Mouse (Mus musculus): Measurements from ENCODE around the gene Foxo6. TPM values are rescaled to one million over a fixed set of nuclear protein-coding genes. Genes with fewer than 3 reads are reported as not detected.
A peak's percentile ranks its signal among the peaks of the same experiment; 100 is the strongest.

The Foxo6 gene
- total and polyA plus RNA-seq, 3 experiments, result not detected

GRCm38 (mm10) chr4:120271208-120271607 lies 15.9 kb downstream of the Foxo6 start:
- no peak for TF ChIP-seq TAL1 (conservative IDR thresholded peaks at IDR 0.05; ENCODE audit: low read depth, low read length)
- no peak for TF ChIP-seq CTCF (IDR thresholded peaks at IDR 0.05; ENCODE audit: low read depth, low read length)
- TF ChIP-seq GATA2 (IDR thresholded peaks at IDR 0.05; ENCODE audit: borderline replicate concordance, low read depth, low read length), result no peak
- no peak for TF ChIP-seq GATA1 (IDR thresholded peaks at IDR 0.05; ENCODE audit: borderline replicate concordance, low read length)
- no peak for TF ChIP-seq POLR2AphosphoS5 (IDR thresholded peaks at IDR 0.05; ENCODE audit: insufficient replicate concordance, low read depth, low read length)
- no peak for DNase-seq (ENCODE audit: low spot score)
- Histone ChIP-seq H3K36me3 (replicated peaks) (no peaks in the 10 kb centered on the region), H3K27me3 (ENCODE audit: insufficient read depth, low read length) (no peaks in the 10 kb centered on the region; the same call in 1 of the 2 replicates), H3K9me3 (replicated peaks) (peaks cover 89% of the 10 kb centered on the region), H3K4me1 (ENCODE audit: insufficient read depth, low read depth, low read length) (no peaks in the 10 kb centered on the region), H3K4me3 (ENCODE audit: low read depth, low read length) (no peak overlapping the region)
- no peak for ATAC-seq (ENCODE audit: extremely low read depth, insufficient number of reproducible peaks, low FRiP score, poor library complexity, severe bottlenecking)

- ATAC-seq (ENCODE audit: extremely low read depth, insufficient number of reproducible peaks, low FRiP score, poor library complexity, severe bottlenecking) (no peak), DNase-seq (ENCODE audit: low spot score) (no peak)
- Histone ChIP-seq H3K4me1 (ENCODE audit: insufficient read depth, low read depth, low read length) (no peaks in the 10 kb centered on the region), H3K27me3 (ENCODE audit: insufficient read depth, low read length) (no peaks in the 10 kb centered on the region; the same call in 1 of the 2 replicates), H3K36me3 (replicated peaks) (no peaks in the 10 kb centered on the region), H3K4me3 (ENCODE audit: low read depth, low read length) (no peak overlapping the region), H3K9me3 (replicated peaks) (peaks cover 86% of the 10 kb centered on the region)
- TF ChIP-seq GATA1 (IDR thresholded peaks at IDR 0.05; ENCODE audit: borderline replicate concordance, low read length) (no peak), GATA2 (IDR thresholded peaks at IDR 0.05; ENCODE audit: borderline replicate concordance, low read depth, low read length) (no peak), CTCF (IDR thresholded peaks at IDR 0.05; ENCODE audit: low read depth, low read length) (no peak), POLR2AphosphoS5 (IDR thresholded peaks at IDR 0.05; ENCODE audit: insufficient replicate concordance, low read depth, low read length) (no peak), TAL1 (conservative IDR thresholded peaks at IDR 0.05; ENCODE audit: low read depth, low read length) (no peak)
Measured at GRCm38 (mm10) chr4:120270937-120271199, 16.3 kb downstream of the Foxo6 start.

- Histone ChIP-seq H3K27me3 (ENCODE audit: insufficient read depth, low read length) (no peaks in the 10 kb centered on the region; the same call in 1 of the 2 replicates), H3K4me1 (ENCODE audit: insufficient read depth, low read depth, low read length) (no peaks in the 10 kb centered on the region), H3K4me3 (ENCODE audit: low read depth, low read length) (no peak overlapping the region), H3K9me3 (replicated peaks) (peaks cover 84% of the 10 kb centered on the region), H3K36me3 (replicated peaks) (no peaks in the 10 kb centered on the region)
- ATAC-seq (ENCODE audit: extremely low read depth, insufficient number of reproducible peaks, low FRiP score, poor library complexity, severe bottlenecking), result no peak
- no peak for TF ChIP-seq POLR2AphosphoS5 (IDR thresholded peaks at IDR 0.05; ENCODE audit: insufficient replicate concordance, low read depth, low read length)
- DNase-seq (ENCODE audit: low spot score), result no peak
Measured at GRCm38 (mm10) chr4:120270148-120270936, 16.8 kb downstream of the Foxo6 start.

GRCm38 (mm10) chr4:120269426-120269825 lies 17.7 kb downstream of the Foxo6 start:
- Histone ChIP-seq H3K27me3 (ENCODE audit: insufficient read depth, low read length) (no peaks in the 10 kb centered on the region; the same call in 1 of the 2 replicates), H3K9me3 (replicated peaks) (peaks cover 83% of the 10 kb centered on the region)

GRCm38 (mm10) chr4:120268214-120269061 lies 18.7 kb downstream of the Foxo6 start:
- Histone ChIP-seq H3K36me3 (replicated peaks) (no peaks in the 10 kb centered on the region), H3K4me3 (ENCODE audit: low read depth, low read length) (peak overlapping the region; percentile 33; the same call in 1 of the 2 replicates)
- no peak for ATAC-seq (ENCODE audit: extremely low read depth, insufficient number of reproducible peaks, low FRiP score, poor library complexity, severe bottlenecking)

More at GRCm38 (mm10) chr4:120269426-120269825, 17.7 kb downstream of the Foxo6 start:
- Histone ChIP-seq H3K4me1 (ENCODE audit: insufficient read depth, low read depth, low read length) (no peaks in the 10 kb centered on the region), H3K4me3 (ENCODE audit: low read depth, low read length) (no peak overlapping the region), H3K36me3 (replicated peaks) (no peaks in the 10 kb centered on the region)
- no peak for DNase-seq (ENCODE audit: low spot score)
- no peak for TF ChIP-seq GATA2 (IDR thresholded peaks at IDR 0.05; ENCODE audit: borderline replicate concordance, low read depth, low read length)
- no peak for TF ChIP-seq CTCF (IDR thresholded peaks at IDR 0.05; ENCODE audit: low read depth, low read length)
- TF ChIP-seq POLR2AphosphoS5 (IDR thresholded peaks at IDR 0.05; ENCODE audit: insufficient replicate concordance, low read depth, low read length), result no peak
- no peak for TF ChIP-seq GATA1 (IDR thresholded peaks at IDR 0.05; ENCODE audit: borderline replicate concordance, low read length)
- TF ChIP-seq TAL1 (conservative IDR thresholded peaks at IDR 0.05; ENCODE audit: low read depth, low read length), result no peak
- no peak for ATAC-seq (ENCODE audit: extremely low read depth, insufficient number of reproducible peaks, low FRiP score, poor library complexity, severe bottlenecking)

GRCm38 (mm10) chr4:120267683-120268082 lies 19.5 kb downstream of the Foxo6 start:
- no peak overlapping the region; the same call in 1 of the 2 replicates for H3K4me3 ChIP-seq (ENCODE audit: low read depth, low read length)
- H3K27me3 ChIP-seq (ENCODE audit: insufficient read depth, low read length), result no peaks in the 10 kb centered on the region; the same call in 1 of the 2 replicates
- no peaks in the 10 kb centered on the region for H3K36me3 ChIP-seq (replicated peaks)
- DNase-seq (ENCODE audit: low spot score) (no peak), ATAC-seq (ENCODE audit: extremely low read depth, insufficient number of reproducible peaks, low FRiP score, poor library complexity, severe bottlenecking) (no peak)
- H3K4me1 ChIP-seq (ENCODE audit: insufficient read depth, low read depth, low read length), result no peaks in the 10 kb centered on the region
- H3K9me3 ChIP-seq (replicated peaks), result peaks cover 86% of the 10 kb centered on the region
- TF ChIP-seq GATA1 (IDR thresholded peaks at IDR 0.05; ENCODE audit: borderline replicate concordance, low read length) (no peak), TAL1 (conservative IDR thresholded peaks at IDR 0.05; ENCODE audit: low read depth, low read length) (no peak), GATA2 (IDR thresholded peaks at IDR 0.05; ENCODE audit: borderline replicate concordance, low read depth, low read length) (no peak), POLR2AphosphoS5 (IDR thresholded peaks at IDR 0.05; ENCODE audit: insufficient replicate concordance, low read depth, low read length) (no peak), CTCF (IDR thresholded peaks at IDR 0.05; ENCODE audit: low read depth, low read length) (no peak)

More at GRCm38 (mm10) chr4:120268214-120269061, 18.7 kb downstream of the Foxo6 start:
- TF ChIP-seq TAL1 (conservative IDR thresholded peaks at IDR 0.05; ENCODE audit: low read depth, low read length), result no peak
- no peak for TF ChIP-seq CTCF (IDR thresholded peaks at IDR 0.05; ENCODE audit: low read depth, low read length)
- no peak for TF ChIP-seq GATA1 (IDR thresholded peaks at IDR 0.05; ENCODE audit: borderline replicate concordance, low read length)
- TF ChIP-seq POLR2AphosphoS5 (IDR thresholded peaks at IDR 0.05; ENCODE audit: insufficient replicate concordance, low read depth, low read length), result no peak
- TF ChIP-seq GATA2 (IDR thresholded peaks at IDR 0.05; ENCODE audit: borderline replicate concordance, low read depth, low read length), result no peak
- no peaks in the 10 kb centered on the region for H3K4me1 ChIP-seq (ENCODE audit: insufficient read depth, low read depth, low read length)
- H3K27me3 ChIP-seq (ENCODE audit: insufficient read depth, low read length), result no peaks in the 10 kb centered on the region; the same call in 1 of the 2 replicates
- no peak for DNase-seq (ENCODE audit: low spot score)
- peaks cover 83% of the 10 kb centered on the region for H3K9me3 ChIP-seq (replicated peaks)
